Mouse (Mus musculus): Measurements from ENCODE around the gene Ric8a. TPM values are rescaled to one million over a fixed set of nuclear protein-coding genes. Genes with fewer than 3 reads are reported as not detected.

Gene Ric8a
- total RNA-seq, 2 experiments from 2014 or later = 9.2 TPM

Other genes starting within 250 kb of the Ric8a start
- not detected in 2 replicates for gene Olfr61, start 228.0 kb upstream of the Ric8a start, total RNA-seq (2015; ENCODE audit: low replicate concordance)
- gene Olfr61, start 228.0 kb upstream of the Ric8a start, total RNA-seq (2017; ENCODE audit: low replicate concordance) = not detected in 2 replicates
- not detected in 2 replicates for gene Olfr53, start 210.5 kb upstream of the Ric8a start, total RNA-seq (2015; ENCODE audit: low replicate concordance)
- gene Olfr53, start 210.5 kb upstream of the Ric8a start, total RNA-seq (2017; ENCODE audit: low replicate concordance) = not detected in 2 replicates
- not detected in 2 replicates for gene Olfr539, start 197.0 kb upstream of the Ric8a start, total RNA-seq (2015; ENCODE audit: low replicate concordance)
- 0.14 TPM in 1 of 2 replicates, not detected in the other for gene Olfr539, start 197.0 kb upstream of the Ric8a start, total RNA-seq (2017; ENCODE audit: low replicate concordance)
- not detected in 2 replicates for gene Olfr45, start 175.0 kb upstream of the Ric8a start, total RNA-seq (2015; ENCODE audit: low replicate concordance)
- gene Olfr45, start 175.0 kb upstream of the Ric8a start, total RNA-seq (2017; ENCODE audit: low replicate concordance) = not detected in 2 replicates
- gene Olfr541, start 159.7 kb upstream of the Ric8a start, total RNA-seq (2015; ENCODE audit: low replicate concordance) = not detected in 2 replicates
- not detected in 2 replicates for gene Olfr541, start 159.7 kb upstream of the Ric8a start, total RNA-seq (2017; ENCODE audit: low replicate concordance)
- not detected in 2 replicates for gene Cyp2e1, start 93.2 kb upstream of the Ric8a start, total RNA-seq (2015; ENCODE audit: low replicate concordance)
- not detected in 2 replicates for gene Cyp2e1, start 93.2 kb upstream of the Ric8a start, total RNA-seq (2017; ENCODE audit: low replicate concordance)
- gene Syce1, start 69.1 kb upstream of the Ric8a start, total RNA-seq (2015; ENCODE audit: low replicate concordance) = not detected in 2 replicates
- 0.60 TPM in 1 of 2 replicates, not detected in the other for gene Syce1, start 69.1 kb upstream of the Ric8a start, total RNA-seq (2017; ENCODE audit: low replicate concordance)
- gene Zfp941, start 34.8 kb upstream of the Ric8a start, total RNA-seq (2015; ENCODE audit: low replicate concordance) = not detected in 2 replicates
- 0.28 and 0.51 TPM in 2 replicates for gene Zfp941, start 34.8 kb upstream of the Ric8a start, total RNA-seq (2017; ENCODE audit: low replicate concordance)
- not detected in 2 replicates for gene Urah, start 21.9 kb upstream of the Ric8a start, total RNA-seq (2015; ENCODE audit: low replicate concordance)
- gene Urah, start 21.9 kb upstream of the Ric8a start, total RNA-seq (2017; ENCODE audit: low replicate concordance) = not detected in 2 replicates
- gene Scgb1c1, start 11.4 kb upstream of the Ric8a start, total RNA-seq (2015; ENCODE audit: low replicate concordance) = not detected in 2 replicates
- not detected in 2 replicates for gene Scgb1c1, start 11.4 kb upstream of the Ric8a start, total RNA-seq (2017; ENCODE audit: low replicate concordance)
- not detected in 2 replicates for gene Odf3, start 9.2 kb upstream of the Ric8a start, total RNA-seq (2015; ENCODE audit: low replicate concordance)
- gene Odf3, start 9.2 kb upstream of the Ric8a start, total RNA-seq (2017; ENCODE audit: low replicate concordance) = not detected in 2 replicates
- not detected in 2 replicates for gene Gm45785, start 626 bp upstream of the Ric8a start, total RNA-seq (2015; ENCODE audit: low replicate concordance)
- gene Gm45785, start 626 bp upstream of the Ric8a start, total RNA-seq (2017; ENCODE audit: low replicate concordance) = not detected in 2 replicates
- gene Bet1l, start 620 bp downstream of the Ric8a start, total RNA-seq (2015; ENCODE audit: low replicate concordance) = 10.4 and 14.8 TPM in 2 replicates
- 17.3 and 19.5 TPM in 2 replicates for gene Bet1l, start 620 bp downstream of the Ric8a start, total RNA-seq (2017; ENCODE audit: low replicate concordance)
- 13.1 and 37.0 TPM in 2 replicates for gene Psmd13, start 25.0 kb downstream of the Ric8a start, total RNA-seq (2015; ENCODE audit: low replicate concordance)
- gene Psmd13, start 25.0 kb downstream of the Ric8a start, total RNA-seq (2017; ENCODE audit: low replicate concordance) = 56.0 and 77.4 TPM in 2 replicates
- gene Sirt3, start 25.4 kb downstream of the Ric8a start, total RNA-seq (2015; ENCODE audit: low replicate concordance) = 1.9 and 12.1 TPM in 2 replicates
- 1.4 and 2.1 TPM in 2 replicates for gene Sirt3, start 25.4 kb downstream of the Ric8a start, total RNA-seq (2017; ENCODE audit: low replicate concordance)
- not detected in 2 replicates for gene Cox8b, start 43.5 kb downstream of the Ric8a start, total RNA-seq (2015; ENCODE audit: low replicate concordance)
- gene Cox8b, start 43.5 kb downstream of the Ric8a start, total RNA-seq (2017; ENCODE audit: low replicate concordance) = not detected in 2 replicates
- not detected in 2 replicates for gene Nlrp6, start 63.9 kb downstream of the Ric8a start, total RNA-seq (2015; ENCODE audit: low replicate concordance)
- gene Nlrp6, start 63.9 kb downstream of the Ric8a start, total RNA-seq (2017; ENCODE audit: low replicate concordance) = not detected in 2 replicates
- 0.38 and 3.8 TPM in 2 replicates for gene Pgghg, start 84.4 kb downstream of the Ric8a start, total RNA-seq (2015; ENCODE audit: low replicate concordance)
- 1.5 and 3.3 TPM in 2 replicates for gene Pgghg, start 84.4 kb downstream of the Ric8a start, total RNA-seq (2017; ENCODE audit: low replicate concordance)
- not detected in 2 replicates for gene Ifitm5, start 93.3 kb downstream of the Ric8a start, total RNA-seq (2015; ENCODE audit: low replicate concordance)
- 1.5 TPM in 1 of 2 replicates, not detected in the other for gene Ifitm5, start 93.3 kb downstream of the Ric8a start, total RNA-seq (2017; ENCODE audit: low replicate concordance)
- gene Gm45717, start 99.0 kb downstream of the Ric8a start, total RNA-seq (2015; ENCODE audit: low replicate concordance) = not detected in 2 replicates
- gene Gm45717, start 99.0 kb downstream of the Ric8a start, total RNA-seq (2017; ENCODE audit: low replicate concordance) = not detected in 2 replicates
- gene Ifitm2, start 99.0 kb downstream of the Ric8a start, total RNA-seq (2015; ENCODE audit: low replicate concordance) = 133 and 151 TPM in 2 replicates
- 41.4 and 47.4 TPM in 2 replicates for gene Ifitm2, start 99.0 kb downstream of the Ric8a start, total RNA-seq (2017; ENCODE audit: low replicate concordance)
- 31.8 and 47.3 TPM in 2 replicates for gene Ifitm1, start 110.3 kb downstream of the Ric8a start, total RNA-seq (2015; ENCODE audit: low replicate concordance)
- gene Ifitm1, start 110.3 kb downstream of the Ric8a start, total RNA-seq (2017; ENCODE audit: low replicate concordance) = 0.70 and 11.8 TPM in 2 replicates
- gene Ifitm3, start 153.8 kb downstream of the Ric8a start, total RNA-seq (2015; ENCODE audit: low replicate concordance) = 186 and 267 TPM in 2 replicates
- gene Ifitm3, start 153.8 kb downstream of the Ric8a start, total RNA-seq (2017; ENCODE audit: low replicate concordance) = 78.8 and 112 TPM in 2 replicates
- 336 and 380 TPM in 2 replicates for gene Ifitm6, start 161.0 kb downstream of the Ric8a start, total RNA-seq (2015; ENCODE audit: low replicate concordance)
- gene Ifitm6, start 161.0 kb downstream of the Ric8a start, total RNA-seq (2017; ENCODE audit: low replicate concordance) = 99.4 and 179 TPM in 2 replicates
- not detected in 2 replicates for gene Gm17387, start 172.2 kb downstream of the Ric8a start, total RNA-seq (2015; ENCODE audit: low replicate concordance)
- not detected in 2 replicates for gene Gm17387, start 172.2 kb downstream of the Ric8a start, total RNA-seq (2017; ENCODE audit: low replicate concordance)
- gene B4galnt4, start 204.1 kb downstream of the Ric8a start, total RNA-seq (2015; ENCODE audit: low replicate concordance) = 0.84 TPM in 1 of 2 replicates, not detected in the other
- not detected in 2 replicates for gene B4galnt4, start 204.1 kb downstream of the Ric8a start, total RNA-seq (2017; ENCODE audit: low replicate concordance)
- not detected in 2 replicates for gene Pkp3, start 221.3 kb downstream of the Ric8a start, total RNA-seq (2015; ENCODE audit: low replicate concordance)
- gene Pkp3, start 221.3 kb downstream of the Ric8a start, total RNA-seq (2017; ENCODE audit: low replicate concordance) = not detected in 2 replicates
- 4.2 TPM in 1 of 2 replicates, not detected in the other for gene Sigirr, start 243.6 kb downstream of the Ric8a start, total RNA-seq (2015; ENCODE audit: low replicate concordance)
- gene Sigirr, start 243.6 kb downstream of the Ric8a start, total RNA-seq (2017; ENCODE audit: low replicate concordance) = 2.8 and 4.4 TPM in 2 replicates